Mouse (Mus musculus): ENCODE results near the gene Camta2. TPM values are rescaled to one million over a fixed set of nuclear protein-coding genes. Genes with fewer than 3 reads are reported as not detected.
A peak's percentile ranks its signal among the peaks of the same experiment; 100 is the strongest.

Gene Camta2
- total and polyA plus RNA-seq, 3 experiments: 1.0 to 17.0 (median 4.9) TPM

GRCm38 (mm10) chr11:70701984-70702733 is 14.3 kb upstream of the Camta2 start:
- no peak overlapping the region for H3K27ac ChIP-seq (ENCODE audit: insufficient read depth, low read depth)
- no peak overlapping the region for H3K4me3 ChIP-seq (replicated peaks in 1 of 3; ENCODE audit: low read depth in 2 of 3, low read length in 2 of 3, poor library complexity in 1 of 3)
- dilution Hi-C loops (cut with MboI; ENCODE audit: extremely low pct_ligation_motif_present, extremely low pct_unique_long_range_greater_than_20kb, low sequenced_read_pairs): no loop called here
- peaks cover 35 to 50% of the 10 kb centered on the region in 2 experiments for H3K36me3 ChIP-seq (replicated peaks in 1 of 2; ENCODE audit: control insufficient read depth in 1 of 2, insufficient read depth in 1 of 2, low read length in 1 of 2)
- in situ Hi-C loops (cut with MboI; ENCODE audit: low pct_ligation_motif_present, low pct_unique_long_range_greater_than_20kb, low sequenced_read_pairs): no loop called here
- H3K9ac ChIP-seq (ENCODE audit: insufficient read depth, low read depth): no peak overlapping the region
- no peak overlapping the region for H3K4me2 ChIP-seq (ENCODE audit: insufficient read depth, low read depth, poor library complexity, severe bottlenecking)
- no peak for DNase-seq (ENCODE audit: extremely low read depth)
- H3K27me3 ChIP-seq (replicated peaks): peaks cover 3% of the 10 kb centered on the region
- H3K4me1 ChIP-seq (ENCODE audit: control insufficient read depth in 1 of 2, insufficient read depth in 2 of 2): peaks cover 9 to 24% of the 10 kb centered on the region in 2 experiments
- TF ChIP-seq JUN (IDR thresholded peaks at IDR 0.05; ENCODE audit: insufficient read depth, low read depth, low read length) (no peak), PAX5 (IDR thresholded peaks at IDR 0.05; ENCODE audit: low read length) (no peak), RCOR1 (conservative IDR thresholded peaks at IDR 0.05; ENCODE audit: low read depth, low read length) (no peak), ELF1 (IDR thresholded peaks at IDR 0.05; ENCODE audit: low read depth, low read length) (no peak), MAFK (IDR thresholded peaks at IDR 0.05; ENCODE audit: insufficient replicate concordance, low read length) (no peak), ZKSCAN1 (IDR thresholded peaks at IDR 0.05; ENCODE audit: borderline replicate concordance, low read depth, low read length) (no peak)
- H3K79me2 ChIP-seq (replicated peaks; ENCODE audit: control insufficient read depth, extremely low read depth, insufficient read depth, poor library complexity, severe bottlenecking): 0 out of 2 replicates have a peak, but pooled peaks cover 5% of the 10 kb centered on the region
- H3K9me3 ChIP-seq (replicated peaks; ENCODE audit: low read length): no peaks in the 10 kb centered on the region

- TF ChIP-seq TBP (conservative IDR thresholded peaks at IDR 0.05; ENCODE audit: low read depth, low read length) (no peak), MAZ (IDR thresholded peaks at IDR 0.05; ENCODE audit: low read depth, low read length) (no peak), PAX5 (IDR thresholded peaks at IDR 0.05; ENCODE audit: low read length) (no peak), BHLHE40 (IDR thresholded peaks at IDR 0.05; ENCODE audit: low read depth, low read length) (no peak), CHD2 (IDR thresholded peaks at IDR 0.05; ENCODE audit: low read length) (no peak), ZC3H11A (IDR thresholded peaks at IDR 0.05; ENCODE audit: low read depth, low read length) (no peak), ELF1 (IDR thresholded peaks at IDR 0.05; ENCODE audit: low read depth, low read length) (no peak), CTCF (conservative IDR thresholded peaks at IDR 0.05 in 1 of 2, IDR thresholded peaks at IDR 0.05 in 1 of 2; ENCODE audit: low read depth in 2 of 2, low read length in 2 of 2) (no peak), RAD21 (IDR thresholded peaks at IDR 0.05; ENCODE audit: low read depth, low read length) (no peak), MYC (IDR thresholded peaks at IDR 0.05; ENCODE audit: low read depth, low read length) (no peak)
- no peak for DNase-seq (ENCODE audit: extremely low read depth)
- H3K79me2 ChIP-seq (replicated peaks; ENCODE audit: control insufficient read depth, extremely low read depth, insufficient read depth, poor library complexity, severe bottlenecking): 0 out of 2 replicates have a peak, but pooled peaks cover 5% of the 10 kb centered on the region
- H3K4me1 ChIP-seq (ENCODE audit: control insufficient read depth in 1 of 2, insufficient read depth in 2 of 2): peaks cover 9 to 24% of the 10 kb centered on the region in 2 experiments
- peaks cover 29 to 43% of the 10 kb centered on the region in 2 experiments for H3K36me3 ChIP-seq (replicated peaks in 1 of 2; ENCODE audit: control insufficient read depth in 1 of 2, insufficient read depth in 1 of 2, low read length in 1 of 2)
- dilution Hi-C loops (cut with MboI; ENCODE audit: extremely low pct_ligation_motif_present, extremely low pct_unique_long_range_greater_than_20kb, low sequenced_read_pairs) (no loop called here), in situ Hi-C loops (cut with MboI; ENCODE audit: low pct_ligation_motif_present, low pct_unique_long_range_greater_than_20kb, low sequenced_read_pairs) (no loop called here)
- H3K9ac ChIP-seq (ENCODE audit: insufficient read depth, low read depth): peak overlapping the region; percentile 93
- peak overlapping the region; percentile 68 for H3K4me2 ChIP-seq (ENCODE audit: insufficient read depth, low read depth, poor library complexity, severe bottlenecking)
- peaks cover 3% of the 10 kb centered on the region for H3K27me3 ChIP-seq (replicated peaks)
- no peak overlapping the region for H3K27ac ChIP-seq (ENCODE audit: insufficient read depth, low read depth)
- H3K9me3 ChIP-seq (replicated peaks; ENCODE audit: low read length): no peaks in the 10 kb centered on the region
- H3K4me3 ChIP-seq (replicated peaks in 1 of 3; ENCODE audit: low read depth in 2 of 3, low read length in 2 of 3, poor library complexity in 1 of 3): peak overlapping the region; percentile 61 to 80 (median 71)
Measured at GRCm38 (mm10) chr11:70701221-70701955, 13.5 kb upstream of the Camta2 start.

Measured in CH12.LX (cell line).